Mouse (Mus musculus) splenic B cell, adult 2 months (primary cell): ENCODE measurements around the gene 1700020N01Rik.

ENCODE experiments used
- DNase-seq: peaks from one replicate; pipeline ENCODE4 v3.0.0-alpha.2; 2011; ENCODE audit warnings: low read depth, low spot score
- H3K27me3 ChIP-seq: 2 replicates; pipeline ENCODE4 v1.6.1; 2012; ENCODE audit warnings: mild to moderate bottlenecking, low read length, moderate library complexity, mixed read lengths; ENCODE audit not compliant: control insufficient read depth, poor library complexity, insufficient read depth, severe bottlenecking
- H3K36me3 ChIP-seq: 2 replicates; pipeline ENCODE4 v1.6.1; 2012; ENCODE audit warnings: mild to moderate bottlenecking, low read length, moderate library complexity, mixed read lengths; ENCODE audit not compliant: control insufficient read depth, poor library complexity, insufficient read depth, severe bottlenecking

The 1700020N01Rik gene

DNA sequence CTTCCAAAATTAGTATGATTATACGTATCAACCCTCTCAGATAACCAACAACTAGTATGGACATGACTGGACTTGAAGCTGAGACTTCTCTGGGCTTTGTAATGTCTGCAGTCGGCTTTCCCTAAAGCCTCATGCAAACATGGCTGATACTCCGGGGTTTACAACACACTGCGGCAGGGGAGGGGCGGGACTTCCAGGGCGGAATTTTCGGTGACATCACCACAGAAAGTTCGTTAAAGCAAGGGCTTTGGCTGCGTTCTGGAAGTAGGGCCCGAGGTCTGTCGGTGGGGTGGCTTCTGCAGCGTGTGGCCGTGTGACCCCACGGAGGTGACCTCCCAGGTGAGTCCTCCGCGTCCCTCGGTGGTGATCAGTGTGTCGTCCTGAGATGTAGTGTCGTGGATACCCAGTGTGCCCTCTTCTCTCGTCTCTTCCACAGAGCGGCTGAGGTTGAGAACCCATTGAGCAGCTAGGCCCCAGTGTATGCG, at the start of gene 1700020N01Rik:
Gene 1700020N01Rik, plus strand, starts transcription at position 250 of the 485 bp plus-strand sequence.
- DNase-seq: no peak
- H3K36me3 ChIP-seq: no peaks in the 10 kb centered on the region

DNA sequence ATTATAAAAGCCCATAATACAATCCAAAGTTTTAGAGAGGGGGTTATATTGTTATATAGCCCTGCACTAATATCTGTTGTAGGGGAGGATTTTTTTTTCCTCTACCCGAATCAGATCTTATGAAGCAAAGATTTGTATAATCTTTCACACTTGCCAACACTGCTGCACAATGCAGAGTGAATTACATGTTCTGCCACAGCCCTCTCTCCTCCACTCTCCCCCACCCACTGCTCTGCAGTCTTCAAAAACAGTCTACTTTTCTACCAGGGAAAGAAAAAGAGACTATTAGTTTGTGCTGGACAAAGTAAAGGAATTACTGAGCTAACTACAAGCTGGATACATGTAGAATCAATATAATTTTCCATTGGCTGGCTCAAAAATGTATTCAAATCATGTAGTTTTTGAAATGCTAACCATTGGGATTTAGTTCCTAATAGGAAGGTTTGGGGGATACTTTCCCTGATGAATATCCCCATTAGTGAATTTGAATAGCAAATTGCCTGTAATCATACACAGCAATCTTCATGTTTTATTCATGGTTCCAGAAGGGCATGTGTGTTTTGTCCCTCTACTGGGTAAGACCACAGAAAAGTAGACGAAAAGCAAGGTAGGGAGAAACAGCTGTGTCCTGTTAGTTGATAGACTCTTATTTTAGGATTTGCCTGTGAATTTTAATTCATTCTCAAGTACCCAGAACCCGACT, 49.2 kb upstream of the 1700020N01Rik start:
- no peak for DNase-seq
- Histone ChIP-seq H3K27me3 (no peaks in the 10 kb centered on the region), H3K36me3 (no peaks in the 10 kb centered on the region)

More for the DNA sequence above, at the start of gene 1700020N01Rik:
- H3K27me3 ChIP-seq: no peaks in the 10 kb centered on the region; the same call in 1 of the 2 replicates

DNA sequence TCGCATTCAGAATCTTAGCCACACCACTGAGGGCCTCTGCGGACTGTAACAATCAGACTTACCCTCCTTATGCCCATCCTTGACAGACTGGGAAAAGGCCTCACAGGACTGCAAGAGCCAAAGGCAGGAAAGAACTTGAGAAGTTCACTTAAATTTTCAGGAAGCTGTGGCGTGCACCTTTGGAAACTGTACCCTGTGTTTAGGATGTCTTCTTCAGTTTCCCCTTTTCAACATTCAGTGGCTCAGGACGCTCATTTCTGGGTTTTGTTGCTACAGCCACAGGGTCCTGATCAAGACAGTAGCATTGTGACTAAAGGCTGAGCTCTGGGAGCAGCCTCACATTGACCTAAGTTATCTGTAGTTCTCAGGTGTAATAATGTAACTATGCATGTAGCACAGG, 48.2 kb upstream of the 1700020N01Rik start:
- no peak for DNase-seq
- Histone ChIP-seq H3K36me3 (no peaks in the 10 kb centered on the region), H3K27me3 (no peaks in the 10 kb centered on the region)

DNA sequence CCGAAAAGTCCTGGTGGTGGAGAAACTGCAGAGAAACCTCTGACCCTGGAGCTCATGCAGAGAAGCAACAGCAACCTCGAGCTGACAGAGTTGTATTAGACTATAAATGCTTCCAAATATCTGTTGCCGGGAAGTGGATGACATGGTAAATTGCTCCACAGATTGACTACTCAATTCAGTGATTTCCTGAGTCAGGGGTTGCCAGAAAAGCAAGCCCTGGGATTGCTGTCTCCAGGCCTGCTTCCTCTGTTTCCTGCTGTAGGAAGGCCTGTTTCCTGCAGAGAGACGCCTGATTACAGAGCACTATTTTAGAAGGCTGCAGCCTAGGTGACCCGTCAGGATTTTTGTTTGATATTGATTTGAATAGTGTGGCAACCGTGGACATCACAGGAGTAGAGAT, 47.5 kb upstream of the 1700020N01Rik start:
- H3K36me3 ChIP-seq: no peaks in the 10 kb centered on the region
- no peaks in the 10 kb centered on the region for H3K27me3 ChIP-seq
- DNase-seq: no peak

DNA sequence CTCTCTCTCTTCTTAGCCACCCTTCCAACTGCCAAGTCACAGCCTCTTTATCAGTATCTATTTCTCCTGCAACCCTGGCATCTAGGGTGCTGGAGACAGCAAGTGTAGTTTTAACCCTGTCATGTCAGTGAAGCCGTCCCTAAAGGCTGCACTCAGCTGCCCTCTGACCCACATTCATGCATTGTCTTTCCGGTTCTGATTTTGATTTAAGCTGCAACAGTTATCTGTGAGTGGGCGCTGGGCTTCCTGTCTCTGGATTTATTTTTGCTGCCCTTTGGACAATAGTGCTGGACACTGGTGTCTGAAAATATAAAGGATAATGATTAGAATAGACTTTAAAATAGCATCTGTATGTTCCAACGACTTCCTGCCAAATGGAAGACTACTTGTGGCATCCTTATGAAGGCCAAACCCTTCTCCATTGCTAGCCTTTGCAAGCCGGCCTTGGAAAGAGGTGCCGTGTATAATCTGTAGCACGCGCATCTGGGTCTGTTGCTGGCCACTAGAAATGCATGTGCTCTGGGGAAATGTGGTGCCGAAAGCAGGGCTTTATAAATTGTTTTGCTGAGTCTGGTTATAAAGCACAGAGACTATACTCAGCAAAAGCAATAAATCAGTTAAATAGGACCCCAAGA, 44.0 kb upstream of the 1700020N01Rik start:
- H3K36me3 ChIP-seq: no peaks in the 10 kb centered on the region
- no peaks in the 10 kb centered on the region for H3K27me3 ChIP-seq
- no peak for DNase-seq

DNA sequence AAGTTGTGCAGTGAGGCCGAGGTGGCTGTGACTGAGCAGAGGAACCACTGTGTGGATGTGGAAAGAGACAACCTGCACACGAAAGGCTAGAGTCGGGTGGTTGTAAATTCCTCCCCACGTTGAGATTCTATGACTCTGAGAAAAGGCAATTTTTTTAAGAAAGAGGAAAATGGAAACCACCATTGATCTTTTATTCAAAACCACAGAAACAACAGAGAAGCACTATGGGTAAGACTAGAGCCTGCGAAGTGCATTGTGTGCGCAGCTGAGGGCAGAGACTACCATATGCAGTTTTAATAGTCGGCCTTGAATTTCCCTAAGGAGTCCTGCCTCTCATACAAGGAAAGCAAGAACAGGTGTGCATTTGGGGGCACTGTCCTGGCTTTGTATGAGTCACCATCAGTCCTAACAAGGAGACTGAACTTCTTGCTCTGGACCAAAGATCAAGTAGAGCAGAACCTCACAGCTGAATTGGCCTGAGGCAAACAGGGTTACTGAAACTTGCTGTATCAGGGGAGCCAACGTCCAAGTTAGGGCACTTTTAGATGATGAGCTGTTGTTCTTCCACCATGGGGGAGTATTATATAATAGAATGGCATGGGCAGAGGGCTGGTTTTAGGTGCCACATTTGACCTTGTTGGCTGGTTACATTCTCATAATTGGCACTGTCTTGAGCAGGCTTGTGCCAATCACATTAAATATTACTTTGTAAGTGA, 39.8 kb upstream of the 1700020N01Rik start:
- no peaks in the 10 kb centered on the region for H3K27me3 ChIP-seq
- DNase-seq: no peak
- H3K36me3 ChIP-seq: no peaks in the 10 kb centered on the region

DNA sequence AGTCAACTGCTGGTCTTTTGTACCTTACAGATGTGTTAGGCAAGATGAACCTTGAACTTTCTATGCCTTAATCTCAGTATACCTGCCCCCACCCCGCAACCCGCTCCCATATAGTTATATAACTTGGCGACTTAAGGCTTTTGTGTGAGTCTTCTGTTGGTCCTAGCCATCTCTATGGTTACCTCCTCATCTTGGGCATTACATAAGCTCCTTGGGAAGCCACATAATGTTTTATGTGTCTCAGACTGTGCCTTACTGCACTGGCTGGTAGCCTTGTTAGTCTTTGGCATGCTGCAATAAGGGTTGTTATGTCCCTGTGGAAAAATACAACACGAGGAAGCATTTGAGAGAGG, 39.3 kb upstream of the 1700020N01Rik start:
- no peaks in the 10 kb centered on the region for H3K36me3 ChIP-seq
- H3K27me3 ChIP-seq: no peaks in the 10 kb centered on the region
- DNase-seq: no peak

DNA sequence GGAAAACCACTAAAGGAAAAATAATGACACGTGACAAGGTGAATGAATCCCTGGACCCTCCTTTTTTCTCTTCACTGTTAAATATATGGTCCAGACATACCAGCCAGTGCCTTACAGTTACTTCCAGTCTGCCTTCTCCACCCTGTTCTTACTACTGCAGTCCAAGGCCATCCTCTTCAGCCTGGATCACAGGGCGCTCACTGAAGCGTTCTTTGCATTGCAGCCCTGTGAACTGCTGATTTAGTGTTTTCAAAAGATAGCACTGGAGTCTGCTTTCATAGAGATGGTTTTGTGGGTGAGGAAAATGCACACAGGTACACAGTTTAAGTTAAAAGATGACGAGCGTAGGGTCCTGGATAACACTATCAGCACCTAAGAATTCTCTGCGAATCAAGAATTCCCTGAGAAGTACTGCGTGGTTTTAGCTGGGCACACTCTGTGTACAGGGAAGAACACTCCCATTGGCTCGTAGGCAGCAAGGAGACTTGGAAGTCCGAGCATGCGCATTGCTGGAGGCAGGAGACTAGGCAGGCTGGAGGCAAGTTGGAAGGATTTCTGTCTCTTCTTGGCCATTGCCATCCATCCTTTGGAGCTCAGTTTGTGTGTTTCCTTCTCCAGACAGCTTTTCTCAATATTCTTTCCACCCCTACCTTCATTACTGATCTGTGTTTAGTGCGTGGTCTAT, 37.9 kb upstream of the 1700020N01Rik start:
- DNase-seq: no peak
- Histone ChIP-seq H3K27me3 (no peaks in the 10 kb centered on the region), H3K36me3 (no peaks in the 10 kb centered on the region)

DNA sequence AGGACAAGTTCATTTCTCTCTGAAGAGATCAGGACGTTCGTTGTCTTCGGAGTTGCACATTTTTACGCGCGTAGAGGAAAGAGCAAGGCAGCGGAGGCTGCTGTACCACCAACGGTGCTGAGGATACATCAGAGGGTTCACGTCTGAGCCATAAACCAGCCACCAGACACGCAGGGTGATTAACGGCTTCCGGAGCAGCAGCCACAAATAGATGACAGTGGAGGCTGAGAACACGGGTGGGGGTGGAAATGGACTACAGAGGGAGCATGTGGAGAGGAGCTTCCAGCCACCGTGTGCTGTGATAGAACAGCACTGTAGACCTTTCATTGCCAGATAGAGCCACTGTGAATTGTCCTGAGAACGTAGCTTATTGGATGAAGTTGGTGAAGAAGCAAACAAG, 33.2 kb upstream of the 1700020N01Rik start:
- no peaks in the 10 kb centered on the region for H3K36me3 ChIP-seq
- peak; percentile 22 for DNase-seq
- H3K27me3 ChIP-seq: no peaks in the 10 kb centered on the region

DNA sequence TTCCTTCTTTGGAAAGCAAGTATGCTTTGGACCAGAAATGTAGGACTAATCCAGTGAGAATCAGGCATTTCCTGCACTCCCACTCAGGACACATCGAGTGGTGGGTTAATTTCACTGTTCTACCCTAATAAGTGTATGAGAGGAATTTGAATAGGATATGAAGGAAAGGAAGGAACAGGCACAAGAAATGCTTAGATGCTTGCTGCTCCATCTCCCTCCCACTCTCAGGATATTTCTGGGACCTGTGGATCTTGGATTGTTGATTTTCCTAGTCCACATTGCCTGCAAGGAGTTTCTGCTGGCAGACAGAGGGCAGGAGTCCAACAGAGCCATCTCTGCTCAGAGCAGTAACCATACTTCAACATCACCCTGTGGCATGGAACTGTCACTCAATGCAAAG, 31.8 kb upstream of the 1700020N01Rik start:
- no peak for DNase-seq
- Histone ChIP-seq H3K36me3 (no peaks in the 10 kb centered on the region), H3K27me3 (no peaks in the 10 kb centered on the region)

DNA sequence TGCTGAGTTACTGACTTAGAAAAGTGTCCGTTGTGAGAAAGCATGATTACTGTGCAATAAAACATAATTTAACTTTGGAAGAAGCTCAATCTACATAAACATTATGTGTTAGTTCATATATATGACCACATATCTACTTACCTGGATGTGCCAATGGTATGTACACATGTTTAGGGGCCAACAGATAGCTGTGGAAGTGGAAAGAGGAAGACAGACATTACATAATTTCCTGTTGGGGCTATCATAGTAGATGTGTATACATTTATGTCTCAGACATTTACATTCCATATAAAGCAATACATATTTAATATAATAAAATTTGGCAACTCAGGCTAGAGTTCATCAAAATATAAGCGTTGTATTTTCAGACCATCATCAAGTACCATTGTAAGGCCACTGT, 29.5 kb upstream of the 1700020N01Rik start:
- DNase-seq: no peak
- H3K27me3 ChIP-seq: no peaks in the 10 kb centered on the region
- no peaks in the 10 kb centered on the region for H3K36me3 ChIP-seq

DNA sequence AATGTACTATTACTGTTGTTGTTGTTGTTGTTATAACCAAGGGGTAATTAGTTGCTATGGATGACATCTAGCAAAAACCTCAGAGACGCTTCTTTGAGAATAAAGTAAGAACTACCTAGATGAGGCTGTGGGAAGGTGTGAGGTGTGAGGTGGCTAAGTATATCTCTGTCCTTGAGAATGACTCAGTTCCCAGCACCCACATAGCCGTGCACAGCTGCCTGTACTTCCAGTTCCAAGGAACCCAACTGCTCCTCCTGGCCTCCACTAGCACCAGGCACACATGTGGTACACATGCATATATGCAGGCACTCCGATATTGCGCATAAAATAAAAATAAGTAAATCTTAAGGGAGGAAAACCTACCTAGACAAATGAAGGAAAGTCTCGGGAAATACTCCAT, 28.8 kb upstream of the 1700020N01Rik start:
- H3K27me3 ChIP-seq: no peaks in the 10 kb centered on the region
- DNase-seq: no peak
- no peaks in the 10 kb centered on the region for H3K36me3 ChIP-seq

DNA sequence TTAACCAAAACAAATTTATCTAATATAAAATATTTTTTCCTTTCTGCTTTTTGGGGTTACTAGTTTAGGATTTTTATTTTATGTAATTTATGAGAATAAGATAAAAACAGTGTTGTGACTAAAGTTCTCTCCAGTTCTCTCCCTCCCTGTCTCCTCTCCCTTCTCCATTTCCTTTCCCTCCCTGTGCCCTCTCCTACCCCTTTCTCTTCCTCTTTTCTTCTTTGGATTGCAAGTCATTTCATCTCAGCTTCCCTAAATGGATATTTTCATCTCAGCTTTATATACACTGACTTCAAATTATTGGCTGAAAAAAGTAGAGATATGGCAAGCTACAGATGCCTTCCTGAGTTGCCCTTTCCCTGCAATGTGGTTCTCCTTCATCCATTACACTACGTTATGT, 26.9 kb upstream of the 1700020N01Rik start:
- Histone ChIP-seq H3K27me3 (no peaks in the 10 kb centered on the region), H3K36me3 (no peaks in the 10 kb centered on the region)
- no peak for DNase-seq

DNA sequence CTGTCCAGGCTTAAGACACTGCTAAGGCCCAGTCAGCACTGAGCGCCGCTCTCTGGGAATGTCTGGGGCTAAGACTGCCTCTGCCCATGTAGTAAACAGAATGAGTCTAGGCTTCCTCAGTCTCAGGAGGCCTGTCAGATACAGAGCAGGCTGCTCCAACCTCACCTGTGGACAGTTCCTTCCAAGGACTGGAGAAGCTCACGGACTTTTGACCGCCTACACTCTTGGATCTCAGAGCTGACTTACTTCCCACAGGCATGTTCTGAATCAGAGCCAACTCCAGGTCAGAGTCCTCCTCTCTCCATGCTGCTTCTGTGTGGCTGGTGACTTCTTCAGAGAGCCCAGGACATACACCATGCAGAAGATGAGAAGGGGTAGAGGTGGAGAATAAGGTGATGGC, 21.3 kb upstream of the 1700020N01Rik start:
- no peaks in the 10 kb centered on the region for H3K36me3 ChIP-seq
- DNase-seq: no peak
- no peaks in the 10 kb centered on the region for H3K27me3 ChIP-seq

DNA sequence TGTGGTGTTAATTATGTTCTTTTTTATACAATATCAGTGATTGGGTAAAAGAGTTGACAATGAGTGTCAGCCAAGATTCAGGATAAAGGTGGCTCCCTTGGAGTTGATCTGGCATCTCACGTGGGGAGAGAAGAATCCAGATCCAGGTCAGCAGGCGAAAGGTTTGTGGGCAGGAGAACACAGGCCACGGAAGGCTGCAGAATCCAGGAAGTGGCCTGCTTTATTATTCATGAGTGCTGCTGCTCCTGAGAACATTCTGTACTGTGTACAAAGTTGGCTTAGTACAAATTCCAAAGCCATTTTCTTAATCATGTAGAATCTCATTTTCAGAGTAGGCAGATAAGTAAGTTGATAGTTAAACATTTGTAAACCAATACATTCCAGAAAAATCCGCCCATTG, 19.2 kb upstream of the 1700020N01Rik start:
- H3K27me3 ChIP-seq: no peaks in the 10 kb centered on the region
- no peak for DNase-seq

More for the DNA sequence above, 19.2 kb upstream of the 1700020N01Rik start:
- no peaks in the 10 kb centered on the region for H3K36me3 ChIP-seq
